Mouse (Mus musculus): Measurements from ENCODE around the gene Fank1.

GRCm38 (mm10) chr7:133765240-133765848, 11.3 kb upstream of the Fank1 start:
- TF ChIP-seq POLR2AphosphoS2 (IDR thresholded peaks at IDR 0.05; ENCODE audit: low read depth, low read length) (no peak), CHD2 (IDR thresholded peaks at IDR 0.05; ENCODE audit: low read length) (no peak), USF2 (conservative IDR thresholded peaks at IDR 0.05; ENCODE audit: low read depth, low read length) (no peak), CTCF (conservative IDR thresholded peaks at IDR 0.05 in 1 of 2, IDR thresholded peaks at IDR 0.05 in 1 of 2; ENCODE audit: low read depth in 2 of 2, low read length in 2 of 2) (no peak), POLR2A (IDR thresholded peaks at IDR 0.05; ENCODE audit: low read depth, low read length) (no peak), EP300 (IDR thresholded peaks at IDR 0.05; ENCODE audit: low read length) (no peak)

Data from CH12.LX (cell line).